Mouse (Mus musculus): ENCODE data around the gene Mrps7. TPM values are rescaled to one million over a fixed set of nuclear protein-coding genes. Genes with fewer than 3 reads are reported as not detected.
"Not testable (repeated sequence)": the region's sequence is repeated elsewhere in the genome, so short reads cannot be mapped to it uniquely, and the experiment has no call there.

The Mrps7 gene
- polyA plus RNA-seq, 1 experiment = 13.3 TPM

- no peak for TF ChIP-seq POLR2A (IDR thresholded peaks at IDR 0.05; ENCODE audit: low read depth, low read length)
- no peak for TF ChIP-seq CTCF (IDR thresholded peaks at IDR 0.05; ENCODE audit: extremely low read depth, insufficient read length, insufficient replicate concordance, low read depth, low read length)
- 79% methylated on average over 3 of the region's 4 CpGs for WGBS
- Histone ChIP-seq H3K36me3 (ENCODE audit: control insufficient read depth, insufficient read depth, low read length) (peaks cover 14% of the 10 kb centered on the region), H3K27me3 (ENCODE audit: control insufficient read depth, insufficient read depth, low read length) (no peaks in the 10 kb centered on the region), H3K4me1 (ENCODE audit: control insufficient read depth, insufficient read depth, insufficient read length, low read length) (peaks cover 20% of the 10 kb centered on the region), H3K27ac (ENCODE audit: insufficient read depth, low read depth, low read length) (0 out of 2 replicates have a peak overlapping the region, but pooled peaks have one; percentile 63), H3K4me3 (ENCODE audit: low read depth, low read length) (no peak overlapping the region)
These were observed 36.6 kb downstream of the Mrps7 start for GRCm38 (mm10) chr11:115640311-115640828.

- Histone ChIP-seq H3K27me3 (ENCODE audit: control insufficient read depth, insufficient read depth, low read length) (no peaks in the 10 kb centered on the region), H3K4me1 (ENCODE audit: control insufficient read depth, insufficient read depth, insufficient read length, low read length) (peaks cover 20% of the 10 kb centered on the region), H3K27ac (ENCODE audit: insufficient read depth, low read depth, low read length) (peak overlapping the region; percentile 80), H3K4me3 (ENCODE audit: low read depth, low read length) (no peak overlapping the region), H3K36me3 (ENCODE audit: control insufficient read depth, insufficient read depth, low read length) (peaks cover 19% of the 10 kb centered on the region)
- 42% methylated on average over 14 of the region's 14 CpGs for WGBS
- no peak for TF ChIP-seq CTCF (IDR thresholded peaks at IDR 0.05; ENCODE audit: extremely low read depth, insufficient read length, insufficient replicate concordance, low read depth, low read length)
- peak; percentile 31; the same call in 1 of the 2 replicates for TF ChIP-seq POLR2A (IDR thresholded peaks at IDR 0.05; ENCODE audit: low read depth, low read length)
These were observed 37.4 kb downstream of the Mrps7 start for GRCm38 (mm10) chr11:115640978-115641663.

DNA sequence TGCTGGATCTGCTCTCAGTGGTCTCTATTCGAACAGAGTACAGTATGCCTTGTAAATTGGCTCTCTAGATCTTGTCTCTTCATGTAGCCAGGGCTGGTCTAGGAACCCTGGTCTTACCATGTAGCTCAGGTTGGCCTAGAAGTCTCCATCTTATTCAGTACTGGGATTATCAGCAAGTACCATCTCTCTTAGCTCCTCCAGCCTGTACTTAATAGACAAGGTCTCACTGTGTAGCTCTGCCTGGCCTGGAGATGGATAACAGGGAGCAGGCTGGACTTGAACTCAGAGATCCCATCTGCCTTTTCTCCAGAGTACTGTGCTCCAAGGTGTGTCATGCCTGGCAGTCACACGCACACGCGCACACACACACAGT is 37.9 kb downstream of the Mrps7 start:
- TF ChIP-seq POLR2A (IDR thresholded peaks at IDR 0.05; ENCODE audit: low read depth, low read length) (no peak), CTCF (IDR thresholded peaks at IDR 0.05; ENCODE audit: extremely low read depth, insufficient read length, insufficient replicate concordance, low read depth, low read length) (no peak)
- Histone ChIP-seq H3K4me1 (ENCODE audit: control insufficient read depth, insufficient read depth, insufficient read length, low read length) (peaks cover 20% of the 10 kb centered on the region), H3K27ac (ENCODE audit: insufficient read depth, low read depth, low read length) (peak overlapping the region; percentile 80), H3K4me3 (ENCODE audit: low read depth, low read length) (no peak overlapping the region), H3K27me3 (ENCODE audit: control insufficient read depth, insufficient read depth, low read length) (no peaks in the 10 kb centered on the region), H3K36me3 (ENCODE audit: control insufficient read depth, insufficient read depth, low read length) (peaks cover 22% of the 10 kb centered on the region)
- WGBS = 80% methylated on average over 4 of the region's 4 CpGs

GRCm38 (mm10) chr11:115642705-115643104 is 39.0 kb downstream of the Mrps7 start:
- WGBS = 88% methylated on average over 2 of the region's 2 CpGs
- TF ChIP-seq POLR2A (IDR thresholded peaks at IDR 0.05; ENCODE audit: low read depth, low read length) (no peak), CTCF (IDR thresholded peaks at IDR 0.05; ENCODE audit: extremely low read depth, insufficient read length, insufficient replicate concordance, low read depth, low read length) (no peak)
- H3K27ac ChIP-seq (ENCODE audit: insufficient read depth, low read depth, low read length) = no peak overlapping the region
- H3K4me3 ChIP-seq (ENCODE audit: low read depth, low read length) = no peak overlapping the region
- no peaks in the 10 kb centered on the region for H3K27me3 ChIP-seq (ENCODE audit: control insufficient read depth, insufficient read depth, low read length)
- peaks cover 28% of the 10 kb centered on the region for H3K36me3 ChIP-seq (ENCODE audit: control insufficient read depth, insufficient read depth, low read length)
- H3K4me1 ChIP-seq (ENCODE audit: control insufficient read depth, insufficient read depth, insufficient read length, low read length) = peaks cover 20% of the 10 kb centered on the region

DNA sequence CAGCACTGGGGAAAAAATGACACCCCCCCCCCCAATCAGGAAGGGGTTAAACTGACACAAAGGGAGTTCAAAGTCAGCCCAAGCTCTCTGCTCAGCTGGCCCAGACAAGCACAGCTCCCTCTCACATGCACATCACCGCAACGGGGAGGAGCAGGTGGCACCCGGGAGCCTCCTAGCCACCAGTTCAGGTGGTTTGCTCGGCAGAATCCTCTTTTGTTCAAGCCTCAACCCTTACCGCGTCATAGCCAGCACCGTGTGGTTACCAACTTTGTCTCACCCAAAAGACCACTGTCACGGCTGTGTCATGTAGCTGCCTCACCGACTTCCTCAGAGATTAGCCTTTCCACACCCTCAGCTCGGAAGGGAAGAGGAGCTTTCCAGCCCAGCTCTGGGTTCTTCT is 39.5 kb downstream of the Mrps7 start:
- TF ChIP-seq POLR2A (IDR thresholded peaks at IDR 0.05; ENCODE audit: low read depth, low read length) (no peak), CTCF (IDR thresholded peaks at IDR 0.05; ENCODE audit: extremely low read depth, insufficient read length, insufficient replicate concordance, low read depth, low read length) (no peak)
- Histone ChIP-seq H3K4me3 (ENCODE audit: low read depth, low read length) (no peak overlapping the region), H3K4me1 (ENCODE audit: control insufficient read depth, insufficient read depth, insufficient read length, low read length) (peaks cover 20% of the 10 kb centered on the region), H3K36me3 (ENCODE audit: control insufficient read depth, insufficient read depth, low read length) (peaks cover 31% of the 10 kb centered on the region), H3K27ac (ENCODE audit: insufficient read depth, low read depth, low read length) (no peak overlapping the region), H3K27me3 (ENCODE audit: control insufficient read depth, insufficient read depth, low read length) (no peaks in the 10 kb centered on the region)
- 76% methylated on average over 10 of the region's 10 CpGs for WGBS

GRCm38 (mm10) chr11:115644308-115644707 is 40.6 kb downstream of the Mrps7 start:
- no peak overlapping the region for H3K4me3 ChIP-seq (ENCODE audit: low read depth, low read length)
- peaks cover 16% of the 10 kb centered on the region for H3K4me1 ChIP-seq (ENCODE audit: control insufficient read depth, insufficient read depth, insufficient read length, low read length)

GRCm38 (mm10) chr11:115645498-115645897 is 41.8 kb downstream of the Mrps7 start:
- H3K36me3 ChIP-seq (ENCODE audit: control insufficient read depth, insufficient read depth, low read length) = peaks cover 45% of the 10 kb centered on the region
- H3K27me3 ChIP-seq (ENCODE audit: control insufficient read depth, insufficient read depth, low read length); H3K4me3 ChIP-seq (ENCODE audit: low read depth, low read length); H3K4me1 ChIP-seq (ENCODE audit: control insufficient read depth, insufficient read depth, insufficient read length, low read length); H3K27ac ChIP-seq (ENCODE audit: insufficient read depth, low read depth, low read length): not testable (repeated sequence)
- WGBS = 92% methylated on average over 14 of the region's 14 CpGs

More at GRCm38 (mm10) chr11:115644308-115644707, 40.6 kb downstream of the Mrps7 start:
- 91% methylated on average over 13 of the region's 13 CpGs for WGBS
- TF ChIP-seq POLR2A (IDR thresholded peaks at IDR 0.05; ENCODE audit: low read depth, low read length) = no peak
- no peak for TF ChIP-seq CTCF (IDR thresholded peaks at IDR 0.05; ENCODE audit: extremely low read depth, insufficient read length, insufficient replicate concordance, low read depth, low read length)
- Histone ChIP-seq H3K36me3 (ENCODE audit: control insufficient read depth, insufficient read depth, low read length) (peaks cover 37% of the 10 kb centered on the region), H3K27ac (ENCODE audit: insufficient read depth, low read depth, low read length) (no peak overlapping the region), H3K27me3 (ENCODE audit: control insufficient read depth, insufficient read depth, low read length) (no peaks in the 10 kb centered on the region)

Measured in small intestine, adult 2 months (tissue).